Mouse (Mus musculus) mesoderm, embryonic 11.5 days (tissue): ENCODE results near the gene Pomt1.
"Not testable (repeated sequence)": the region's sequence is repeated elsewhere in the genome, so short reads cannot be mapped to it uniquely, and the experiment has no call there.

Experiments used
- DNase-seq: peaks from one replicate; pipeline ENCODE4 v3.0.0-alpha.2; 2012; ENCODE audit warnings: low read depth, low spot score

The Pomt1 gene

GRCm38 (mm10) chr2:32282727-32283126 lies 46.3 kb downstream of the Pomt1 start:
- DNase-seq: peak; percentile 62

GRCm38 (mm10) chr2:32283986-32284385 lies 47.6 kb downstream of the Pomt1 start:
- no peak for DNase-seq

- DNase-seq: no peak
These were observed 51.0 kb downstream of the Pomt1 start, which contains the start of gene Golga2 for GRCm38 (mm10) chr2:32287334-32287840. Golga2 (plus strand) TSS chr2:32287384.

- DNase-seq: peak; percentile 100
These were observed 51.6 kb downstream of the Pomt1 start, which contains the start of gene Swi5 for GRCm38 (mm10) chr2:32287923-32288367. Swi5 (minus strand) TSS chr2:32288075.

GRCm38 (mm10) chr2:32288371-32288931 lies 52.1 kb downstream of the Pomt1 start:
- peak; percentile 54 for DNase-seq

- DNase-seq: peak; percentile 65
These were observed 53.2 kb downstream of the Pomt1 start for GRCm38 (mm10) chr2:32289578-32289977.

GRCm38 (mm10) chr2:32294348-32294747 lies 58.0 kb downstream of the Pomt1 start:
- DNase-seq: no peak

- DNase-seq: no peak
These were observed 58.9 kb downstream of the Pomt1 start for GRCm38 (mm10) chr2:32295285-32295684.

GRCm38 (mm10) chr2:32295842-32296241 lies 59.5 kb downstream of the Pomt1 start:
- DNase-seq: not testable (repeated sequence)

- no peak for DNase-seq
These were observed 63.1 kb downstream of the Pomt1 start for GRCm38 (mm10) chr2:32299469-32299868.

- no peak for DNase-seq
These were observed 66.6 kb downstream of the Pomt1 start for GRCm38 (mm10) chr2:32302952-32303351.

- peak; percentile 63 for DNase-seq
These were observed 67.9 kb downstream of the Pomt1 start for GRCm38 (mm10) chr2:32304145-32304832.
